Mouse (Mus musculus): ENCODE measurements around the gene Elmo2.

GRCm38 (mm10) chr2:165246349-165246748 is 79.9 kb downstream of the Elmo2 start:
- no peak for TF ChIP-seq CTCF (conservative IDR thresholded peaks at IDR 0.05; ENCODE audit: low read length)
- TF ChIP-seq NANOG (IDR thresholded peaks at IDR 0.05; ENCODE audit: borderline replicate concordance, low read length): no peak
- no peak for TF ChIP-seq POU5F1 (IDR thresholded peaks at IDR 0.05; ENCODE audit: borderline replicate concordance, low read length)

Data from E14TG2a.4 (cell line).